Mouse (Mus musculus) cerebellum, adult 9-11 months (tissue): Measurements from ENCODE around the gene Usp18.

Experiments
- DNase-seq: peaks from one replicate; pipeline ENCODE4 v3.0.0; 2022

Usp18 gene

GRCm38 (mm10) chr6:121245127-121246036 is at the start of gene Usp18:
Gene Usp18 (plus strand): TSS chr6:121245906.
- peak; percentile 50 for DNase-seq

DNA sequence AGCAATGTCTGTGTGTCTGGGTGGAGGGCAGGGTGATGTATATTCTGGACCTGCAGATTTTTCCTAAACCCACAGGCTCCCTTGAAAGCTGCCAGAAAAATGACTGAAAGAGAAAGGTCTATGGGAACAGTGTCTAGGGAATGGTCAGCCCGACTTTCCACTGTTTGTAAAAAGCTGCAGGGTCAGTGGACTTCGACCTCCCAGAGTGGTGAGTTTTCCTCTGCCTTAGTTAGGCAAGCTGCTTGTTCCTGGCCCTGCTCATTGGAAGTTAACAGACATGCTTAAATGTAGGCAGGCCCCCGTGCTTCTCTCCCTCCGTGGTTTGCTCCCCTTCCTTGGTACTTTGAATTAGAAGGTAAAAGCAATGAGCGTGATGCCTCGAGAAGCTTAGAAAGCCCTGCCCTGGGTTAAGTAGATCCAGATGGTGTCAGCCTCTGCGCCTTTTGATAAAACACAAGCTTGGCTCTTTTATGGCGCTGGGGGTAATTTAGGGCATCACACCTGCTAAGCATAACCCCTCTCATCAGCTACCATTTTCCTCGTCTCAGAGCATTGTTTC is 47.8 kb upstream of the Usp18 start:
- no peak for DNase-seq

DNA sequence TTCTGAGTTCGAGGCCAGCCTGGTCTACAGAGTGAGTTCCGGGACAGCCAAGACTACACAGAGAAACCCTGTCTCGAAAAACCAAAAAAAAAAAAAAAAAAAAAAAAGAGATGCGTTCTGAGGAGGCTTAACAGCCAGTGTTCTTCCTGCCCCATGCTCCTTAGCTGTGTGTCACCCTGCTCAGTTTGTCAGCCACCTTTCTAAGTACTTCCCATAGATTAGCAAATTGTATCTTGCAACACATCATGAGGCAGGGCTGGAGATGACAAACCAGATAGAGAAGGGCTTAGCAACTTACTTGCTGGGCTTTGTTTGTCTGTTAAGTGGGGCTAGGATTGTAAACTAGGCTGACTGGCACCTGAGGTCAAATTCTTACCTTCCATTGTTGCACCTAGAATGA is 45.2 kb upstream of the Usp18 start:
- DNase-seq: no peak

DNA sequence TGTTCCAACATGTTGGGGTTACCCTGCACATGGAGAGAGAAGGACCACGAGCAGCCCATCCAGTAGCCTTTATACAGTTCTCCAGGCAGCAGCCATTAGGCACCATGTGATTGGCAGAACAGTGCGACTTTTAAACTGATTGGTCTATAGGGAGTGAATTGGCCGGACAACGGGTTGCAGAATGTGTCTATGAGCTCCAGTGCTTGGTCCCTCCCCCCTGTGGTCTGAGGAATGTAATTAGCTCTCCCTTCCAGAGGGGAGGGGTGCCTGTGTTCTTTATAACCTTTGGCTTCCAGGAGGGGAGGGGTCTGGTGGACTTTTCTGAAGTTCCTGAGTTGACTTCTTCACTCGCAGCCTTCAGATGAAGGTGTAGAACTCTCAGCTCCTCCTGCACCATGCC is 43.7 kb upstream of the Usp18 start:
- no peak for DNase-seq

- DNase-seq: no peak
Measured at GRCm38 (mm10) chr6:121206481-121206880, 39.2 kb upstream of the Usp18 start.

DNA sequence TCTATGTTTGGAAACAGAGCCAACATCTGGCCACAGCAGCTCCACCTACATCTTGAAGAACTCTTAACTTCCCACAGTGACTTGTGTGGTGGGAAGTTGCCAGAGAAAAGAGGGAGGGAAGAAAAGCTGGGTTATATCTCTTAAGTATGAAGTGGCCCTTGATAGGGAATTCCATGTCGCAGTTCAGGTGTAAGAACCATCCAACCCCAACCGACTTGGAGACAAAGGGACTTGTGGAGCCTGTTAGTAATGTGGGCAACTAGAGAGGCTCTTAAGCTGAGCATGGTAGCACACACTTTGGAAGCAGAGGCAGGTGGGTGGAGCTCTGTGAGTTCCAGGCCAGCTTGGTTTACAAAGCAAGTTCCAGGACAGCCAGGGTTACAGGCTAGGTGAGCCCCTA is 36.1 kb upstream of the Usp18 start:
- DNase-seq: no peak

DNA sequence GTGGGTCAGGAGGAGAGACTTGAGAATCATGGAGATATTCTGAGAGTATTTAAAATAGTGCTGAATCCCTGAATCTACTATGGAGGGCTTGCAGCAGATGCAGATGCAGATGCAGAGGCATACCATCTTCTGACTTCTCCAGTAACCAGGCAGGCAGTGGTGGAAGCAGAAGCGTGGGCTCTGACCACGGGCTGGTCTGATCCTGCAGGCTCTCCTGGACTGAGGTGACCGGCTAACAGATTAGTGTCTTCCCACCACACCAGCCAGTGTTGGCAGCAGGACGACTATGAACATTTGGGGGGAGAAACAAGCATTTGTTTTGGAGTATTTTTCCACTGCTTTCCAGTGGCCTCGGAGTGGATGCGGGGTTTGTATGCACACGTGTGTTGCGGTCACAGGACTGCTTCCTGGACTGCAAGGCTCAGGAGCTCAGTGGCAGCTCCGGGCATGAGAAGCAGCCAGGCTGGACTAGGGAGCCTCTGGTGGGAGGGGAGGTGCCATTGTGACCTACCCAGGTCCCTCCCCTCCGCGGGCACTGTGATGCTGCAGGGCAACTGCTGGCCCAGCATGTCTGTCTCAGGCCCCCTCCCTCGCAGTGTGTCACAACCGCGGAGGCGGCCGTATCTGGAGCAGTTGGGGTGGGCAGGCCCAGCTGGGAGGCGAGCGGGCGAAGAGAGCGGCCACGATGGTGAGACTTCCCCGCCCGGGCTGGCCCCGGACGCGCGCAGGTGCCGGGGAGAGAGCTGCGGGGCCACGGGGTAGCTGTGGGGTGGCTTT is 35.4 kb upstream of the Usp18 start, which contains the start of gene Tuba8:
Gene Tuba8 (plus strand): TSS at position 548 of the 777 bp plus-strand sequence.
- DNase-seq: peak; percentile 72

DNA sequence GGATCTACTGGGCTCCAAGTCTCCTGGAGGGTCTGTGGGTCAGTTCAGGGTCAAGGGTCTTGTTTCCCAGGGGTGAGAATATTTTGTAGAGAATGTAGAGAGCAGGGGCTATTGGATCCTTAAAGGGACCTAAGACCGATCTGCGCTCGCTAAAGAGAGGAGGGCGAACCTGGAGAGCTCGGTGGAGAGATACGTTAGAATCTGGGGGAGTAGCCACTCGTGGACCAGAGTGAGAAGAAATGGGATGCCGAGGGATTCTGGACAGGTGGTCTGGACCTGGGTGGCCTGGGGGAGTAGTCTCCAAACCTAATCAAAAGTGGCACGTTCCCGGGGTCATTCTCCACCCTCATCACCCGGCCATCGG is 34.8 kb upstream of the Usp18 start:
- no peak for DNase-seq

DNA sequence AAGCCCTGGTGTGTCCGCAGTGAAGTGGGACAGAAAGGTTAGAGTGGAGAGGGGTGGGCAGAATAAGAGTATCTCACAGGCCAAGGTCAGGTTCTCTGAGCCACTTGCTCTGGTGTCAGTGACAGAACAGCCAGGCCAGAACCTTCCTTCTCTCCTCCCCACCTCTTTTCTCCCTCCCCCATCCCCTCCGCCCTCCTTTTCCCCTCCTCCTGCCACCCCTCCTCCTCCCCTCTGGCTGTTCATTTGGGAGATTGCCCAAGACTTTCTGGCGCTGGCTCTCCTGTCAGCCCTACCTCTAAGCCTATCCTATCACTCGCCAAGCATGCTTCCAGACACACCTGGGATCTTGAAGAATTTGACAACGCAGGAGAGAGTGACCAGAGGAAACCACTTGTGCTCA is 34.0 kb upstream of the Usp18 start:
- peak; percentile 43 for DNase-seq

DNA sequence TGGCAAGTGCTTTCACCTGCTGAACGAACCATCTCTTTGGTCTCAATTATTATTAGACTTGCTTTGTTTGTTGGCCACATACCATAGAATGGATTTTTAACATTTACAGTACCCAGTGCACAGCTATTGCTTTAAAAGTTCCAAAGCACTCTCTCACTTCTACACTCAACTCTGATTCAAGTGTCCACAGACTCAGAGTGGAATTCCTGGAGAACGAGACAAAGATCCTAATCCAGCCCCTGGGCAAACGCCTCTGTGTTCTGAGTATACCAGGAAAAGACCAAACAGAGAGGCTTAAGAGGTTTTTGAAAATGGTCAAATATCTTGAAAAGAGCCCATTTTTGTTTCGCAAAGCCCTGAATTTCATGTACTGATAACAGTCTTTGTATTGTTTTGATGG is 32.7 kb upstream of the Usp18 start:
- no peak for DNase-seq

GRCm38 (mm10) chr6:121214221-121214620 is 31.5 kb upstream of the Usp18 start:
- no peak for DNase-seq

DNA sequence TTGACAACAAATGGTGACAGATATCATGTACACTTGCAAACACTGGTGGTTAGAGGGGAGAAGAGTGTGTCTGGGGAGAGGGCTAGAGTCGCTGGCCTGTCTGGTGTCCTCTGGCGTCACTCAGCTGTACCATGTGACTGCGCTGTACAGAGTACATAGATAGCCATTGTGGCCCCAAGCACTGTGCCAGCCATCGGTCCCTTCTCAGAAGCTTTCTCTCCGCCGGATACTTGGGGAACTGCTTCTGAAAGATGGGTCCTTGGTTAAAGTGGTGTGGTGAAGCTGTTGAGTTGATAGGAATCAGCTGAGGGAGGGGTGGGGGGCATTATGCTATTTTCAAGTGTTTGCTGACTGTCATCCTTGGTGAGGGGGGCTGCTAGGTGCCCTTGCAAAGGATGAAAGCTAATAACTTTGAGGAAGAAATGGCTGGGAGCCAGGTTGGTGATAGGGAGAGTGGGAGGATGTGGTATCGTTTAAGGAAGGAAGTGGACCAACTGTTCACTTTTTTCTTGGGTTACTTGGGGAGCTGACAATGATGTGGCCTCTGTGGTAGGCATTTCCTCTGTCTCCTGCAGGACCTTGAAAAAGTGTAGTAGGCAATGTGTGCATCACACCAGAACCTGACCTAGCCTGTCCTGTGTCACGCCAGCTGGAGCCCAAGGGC is 30.9 kb upstream of the Usp18 start:
- DNase-seq: no peak

GRCm38 (mm10) chr6:121215336-121215735 is 30.4 kb upstream of the Usp18 start:
- DNase-seq: no peak

DNA sequence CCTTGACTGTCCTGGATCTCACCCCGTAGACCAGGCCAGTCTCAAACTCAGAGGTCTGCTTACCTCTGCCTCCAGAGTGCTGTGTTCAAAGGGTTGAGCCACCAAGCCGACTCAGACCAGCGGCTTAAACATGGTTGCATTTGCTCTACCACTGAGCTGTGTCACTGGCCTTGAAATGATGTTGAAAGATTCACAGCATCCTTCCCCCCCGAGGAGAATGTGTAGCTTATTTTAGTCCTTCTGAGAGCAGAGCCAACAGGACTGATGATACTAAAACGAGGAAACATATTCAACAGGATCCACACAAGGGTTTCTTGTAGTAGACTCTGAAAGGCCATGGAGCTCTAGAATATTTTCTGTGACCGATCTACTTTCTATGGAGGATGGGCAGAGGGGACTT is 29.8 kb upstream of the Usp18 start:
- DNase-seq: no peak

DNA sequence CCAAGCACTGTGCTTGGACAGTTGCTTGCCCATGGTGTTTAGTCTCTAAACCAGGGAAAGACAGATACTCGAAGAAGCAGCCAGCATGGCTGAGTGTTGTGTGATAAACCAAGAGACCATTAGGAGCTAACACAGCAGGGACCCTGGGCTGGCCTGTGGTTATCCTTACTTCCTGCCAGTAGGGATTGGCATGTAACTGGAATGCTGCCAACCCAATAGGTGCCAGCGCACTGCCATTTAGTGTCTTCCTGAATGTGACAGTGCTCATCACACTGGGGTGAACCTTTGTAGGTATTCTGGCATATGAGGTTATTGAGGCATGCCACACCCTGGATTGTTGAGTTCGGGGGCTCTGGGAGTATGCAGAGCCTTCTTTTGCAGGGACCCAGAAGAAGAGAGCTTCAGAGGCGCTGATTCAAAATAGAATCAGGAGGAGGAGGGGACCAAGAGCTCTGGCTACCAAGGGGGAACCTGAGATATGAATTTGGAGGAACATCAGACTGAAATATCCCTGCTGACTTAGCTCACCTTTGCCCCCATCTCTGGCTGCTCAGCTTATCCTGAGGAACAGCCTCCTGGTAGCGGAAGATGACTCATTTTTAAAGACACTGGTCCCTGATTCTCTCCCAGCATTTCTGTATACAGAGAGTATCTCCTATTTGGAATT is 29.0 kb upstream of the Usp18 start:
- no peak for DNase-seq

GRCm38 (mm10) chr6:121218002-121218401 is 27.7 kb upstream of the Usp18 start:
- no peak for DNase-seq

DNA sequence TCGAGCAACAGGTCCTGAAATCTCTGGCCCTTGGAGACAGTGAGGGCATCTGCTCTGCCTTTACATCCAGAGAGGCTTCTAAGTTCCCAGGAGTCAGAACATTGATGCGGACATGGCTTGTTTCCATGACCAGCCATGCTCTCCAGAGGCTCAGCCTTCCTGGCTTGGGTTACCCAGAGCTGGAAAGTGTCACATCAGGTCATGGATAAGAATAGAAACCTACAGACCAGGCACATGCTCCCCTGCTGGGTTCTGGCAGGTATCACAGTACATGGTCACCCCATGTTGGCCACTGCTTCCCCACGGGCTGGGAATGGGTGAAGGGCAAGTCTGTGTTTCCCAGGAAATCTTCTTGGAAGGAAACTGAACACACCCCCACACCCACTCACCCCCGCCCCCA is 26.3 kb upstream of the Usp18 start:
- DNase-seq: no peak

DNA sequence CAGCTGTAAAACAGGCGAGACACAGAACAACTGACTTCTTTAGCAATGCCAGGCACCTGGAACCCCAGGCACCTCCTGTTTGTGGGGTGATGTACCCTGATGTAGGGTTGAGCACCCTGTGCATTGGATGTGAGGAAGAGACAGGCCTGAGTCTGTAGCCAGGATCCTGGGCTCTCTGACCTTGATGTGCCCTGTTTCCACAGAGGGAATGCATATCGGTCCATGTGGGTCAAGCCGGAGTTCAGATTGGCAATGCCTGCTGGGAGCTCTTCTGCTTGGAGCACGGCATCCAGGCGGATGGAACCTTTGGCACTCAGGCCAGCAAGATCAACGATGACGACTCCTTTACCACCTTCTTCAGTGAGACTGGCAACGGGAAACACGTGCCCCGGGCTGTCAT is 25.5 kb upstream of the Usp18 start:
- DNase-seq: no peak

DNA sequence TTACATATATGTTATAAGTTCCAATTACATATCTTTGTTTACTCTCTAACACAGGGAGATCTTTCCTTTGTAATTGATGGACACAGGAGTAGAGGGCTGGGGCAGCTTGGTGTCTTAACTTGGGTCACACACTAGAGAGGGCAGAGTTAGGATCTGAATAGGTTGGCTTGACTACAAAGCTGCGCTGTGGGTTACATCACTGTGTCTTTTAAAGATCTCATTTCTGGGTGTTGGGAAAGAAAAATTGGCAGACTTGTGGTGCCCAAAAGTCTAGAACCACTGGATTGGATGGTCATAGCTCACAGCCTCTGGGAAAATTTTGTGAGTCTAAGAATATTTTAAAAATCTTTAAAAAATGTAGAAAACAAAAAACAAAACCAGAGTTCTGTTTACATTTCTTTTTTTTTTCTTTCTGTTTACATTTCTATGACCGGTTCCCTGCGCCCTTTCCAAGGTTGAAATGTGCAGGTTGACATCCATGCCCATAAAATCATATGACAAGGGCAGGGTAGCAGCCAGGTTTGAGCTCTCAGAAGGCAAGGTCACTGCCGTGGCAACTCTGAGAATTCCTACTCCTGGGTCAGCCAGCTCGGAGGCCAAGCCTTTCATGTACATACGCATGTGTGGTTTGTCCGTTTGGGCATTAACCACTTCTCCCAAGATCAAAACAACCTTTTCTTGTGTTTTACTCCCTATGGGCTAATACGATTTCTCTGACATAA is 23.7 kb upstream of the Usp18 start:
- no peak for DNase-seq

DNA sequence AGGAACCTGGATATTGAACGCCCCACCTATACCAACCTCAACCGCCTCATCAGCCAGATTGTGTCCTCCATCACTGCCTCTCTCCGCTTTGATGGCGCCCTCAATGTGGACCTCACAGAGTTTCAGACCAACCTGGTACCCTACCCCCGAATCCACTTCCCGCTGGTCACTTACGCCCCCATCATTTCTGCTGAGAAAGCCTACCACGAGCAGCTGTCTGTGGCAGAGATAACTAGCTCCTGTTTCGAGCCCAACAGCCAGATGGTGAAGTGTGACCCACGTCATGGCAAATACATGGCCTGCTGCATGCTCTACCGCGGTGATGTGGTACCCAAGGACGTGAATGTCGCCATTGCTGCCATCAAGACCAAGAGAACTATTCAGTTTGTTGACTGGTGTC is 22.7 kb upstream of the Usp18 start:
- no peak for DNase-seq

- DNase-seq: no peak
Measured at GRCm38 (mm10) chr6:121224067-121224466, 21.6 kb upstream of the Usp18 start.

DNA sequence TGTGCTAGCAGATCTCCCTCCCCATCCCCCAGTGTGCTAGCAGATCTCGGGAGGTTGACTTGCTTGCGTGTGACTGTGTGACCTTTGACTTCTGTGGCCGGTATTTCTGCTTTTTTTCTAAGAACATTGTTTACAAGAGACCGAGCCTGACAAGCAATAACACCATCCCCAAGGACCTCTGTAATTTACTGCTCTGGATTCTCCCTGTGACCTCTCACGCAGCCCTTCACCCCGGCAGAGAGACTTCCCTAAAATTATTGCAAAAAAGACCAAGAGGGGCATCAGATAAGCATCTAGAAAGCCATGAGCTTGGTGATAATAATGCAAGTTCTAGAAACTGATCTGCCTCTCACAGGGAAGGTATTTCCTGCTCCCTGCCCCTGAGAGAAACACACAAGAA is 20.7 kb upstream of the Usp18 start:
- DNase-seq: no peak
